Mouse (Mus musculus) hindlimb bud, embryonic 11.5 days (tissue): ENCODE measurements around the gene Golt1a.
A peak's percentile ranks its signal among the peaks of the same experiment; 100 is the strongest.
"Not testable (repeated sequence)": the region's sequence is repeated elsewhere in the genome, so short reads cannot be mapped to it uniquely, and the experiment has no call there.

Source experiments
- DNase-seq: peaks from one replicate; pipeline ENCODE4 v3.0.0-alpha.2; 2012; ENCODE audit warnings: low read depth, low spot score; ENCODE audit errors: extremely low spot score

Golt1a gene

GRCm38 (mm10) chr1:133302540-133302939 lies 7.1 kb upstream of the Golt1a start:
- DNase-seq = no peak

- peak; percentile 47 for DNase-seq
Observed at GRCm38 (mm10) chr1:133306842-133307241, 2.8 kb upstream of the Golt1a start.

GRCm38 (mm10) chr1:133307318-133307717 lies 2.3 kb upstream of the Golt1a start:
- DNase-seq = peak; percentile 37

GRCm38 (mm10) chr1:133311240-133311639 lies 1.6 kb downstream of the Golt1a start:
- DNase-seq = no peak

GRCm38 (mm10) chr1:133311946-133312345 lies 2.3 kb downstream of the Golt1a start:
- no peak for DNase-seq

- no peak for DNase-seq
Observed at GRCm38 (mm10) chr1:133314364-133314763, 4.8 kb downstream of the Golt1a start.

- no peak for DNase-seq
Observed at GRCm38 (mm10) chr1:133315775-133316174, 6.2 kb downstream of the Golt1a start.

GRCm38 (mm10) chr1:133316577-133316976 lies 7.0 kb downstream of the Golt1a start:
- no peak for DNase-seq

- no peak for DNase-seq
Observed at GRCm38 (mm10) chr1:133317149-133317548, 7.5 kb downstream of the Golt1a start.

GRCm38 (mm10) chr1:133321267-133321925 lies 11.8 kb downstream of the Golt1a start, which contains the start of gene Kiss1:
Gene Kiss1, plus strand, starts transcription at chr1:133321875.
- no peak for DNase-seq

GRCm38 (mm10) chr1:133323333-133323732 lies 13.7 kb downstream of the Golt1a start:
- no peak for DNase-seq

GRCm38 (mm10) chr1:133325951-133326350 lies 16.4 kb downstream of the Golt1a start:
- DNase-seq = no peak

- DNase-seq = no peak
Observed at GRCm38 (mm10) chr1:133327094-133327493, 17.5 kb downstream of the Golt1a start.

GRCm38 (mm10) chr1:133328299-133328795 lies 18.7 kb downstream of the Golt1a start:
- DNase-seq = no peak

- no peak for DNase-seq
Observed at GRCm38 (mm10) chr1:133328896-133329637, 19.5 kb downstream of the Golt1a start.

- DNase-seq = no peak
Observed at GRCm38 (mm10) chr1:133329638-133329964, 20.0 kb downstream of the Golt1a start.

- no peak for DNase-seq
Observed at GRCm38 (mm10) chr1:133331142-133331541, 21.5 kb downstream of the Golt1a start.

- no peak for DNase-seq
Observed at GRCm38 (mm10) chr1:133332656-133333430, 23.2 kb downstream of the Golt1a start.

GRCm38 (mm10) chr1:133333937-133334336 lies 24.3 kb downstream of the Golt1a start:
- no peak for DNase-seq

GRCm38 (mm10) chr1:133340403-133340802 lies 30.8 kb downstream of the Golt1a start:
- not testable (repeated sequence) for DNase-seq

- no peak for DNase-seq
Observed at GRCm38 (mm10) chr1:133344357-133344756, 34.8 kb downstream of the Golt1a start.

GRCm38 (mm10) chr1:133346531-133346930 lies 36.9 kb downstream of the Golt1a start:
- no peak for DNase-seq
